Mouse (Mus musculus) cerebellum, postnatal 14 days (tissue): ENCODE results near the gene Kcng3.

ENCODE experiments used
- DNase-seq, 2 experiments: peaks; one replicate each; pipeline ENCODE4 v3.0.0; 2021; ENCODE audit warnings: mixed read lengths in 2 of 2

The Kcng3 gene

GRCm38 (mm10) chr17:83631783-83632652 is at the start of gene Kcng3:
Gene Kcng3 (minus strand): TSS chr17:83631895.
- DNase-seq: peak; percentile 11 to 15

GRCm38 (mm10) chr17:83677370-83677769 is 45.7 kb upstream of the Kcng3 start:
- DNase-seq: no peak

GRCm38 (mm10) chr17:83672685-83673084 is 41.0 kb upstream of the Kcng3 start:
- no peak for DNase-seq

GRCm38 (mm10) chr17:83667934-83668690 is 36.4 kb upstream of the Kcng3 start:
- DNase-seq: no peak

GRCm38 (mm10) chr17:83666597-83667287 is 35.0 kb upstream of the Kcng3 start:
- no peak for DNase-seq

- no peak for DNase-seq
Observed at GRCm38 (mm10) chr17:83664761-83665160, 33.1 kb upstream of the Kcng3 start.

GRCm38 (mm10) chr17:83658943-83659342 is 27.2 kb upstream of the Kcng3 start:
- no peak for DNase-seq

- DNase-seq: no peak
Observed at GRCm38 (mm10) chr17:83657375-83657774, 25.7 kb upstream of the Kcng3 start.

- no peak for DNase-seq
Observed at GRCm38 (mm10) chr17:83655732-83656131, 24.0 kb upstream of the Kcng3 start.

GRCm38 (mm10) chr17:83654651-83655136 is 23.0 kb upstream of the Kcng3 start:
- no peak for DNase-seq

- no peak for DNase-seq
Observed at GRCm38 (mm10) chr17:83653635-83654034, 21.9 kb upstream of the Kcng3 start.

- no peak for DNase-seq
Observed at GRCm38 (mm10) chr17:83650932-83651682, 19.4 kb upstream of the Kcng3 start.

- DNase-seq: no peak
Observed at GRCm38 (mm10) chr17:83649986-83650385, 18.3 kb upstream of the Kcng3 start.

GRCm38 (mm10) chr17:83647413-83647812 is 15.7 kb upstream of the Kcng3 start:
- no peak for DNase-seq

GRCm38 (mm10) chr17:83646425-83647163 is 14.9 kb upstream of the Kcng3 start:
- no peak for DNase-seq

GRCm38 (mm10) chr17:83645226-83645808 is 13.6 kb upstream of the Kcng3 start:
- DNase-seq: peak; percentile 3 to 11

GRCm38 (mm10) chr17:83637393-83637792 is 5.7 kb upstream of the Kcng3 start:
- DNase-seq: peak; percentile 22 to 59

- DNase-seq: no peak
Observed at GRCm38 (mm10) chr17:83636443-83636842, 4.7 kb upstream of the Kcng3 start.

- peak; percentile 76 to 81 for DNase-seq
Observed at GRCm38 (mm10) chr17:83632653-83633570, 1.2 kb upstream of the Kcng3 start.
